Mouse (Mus musculus) urinary bladder, postnatal 14 days (tissue): ENCODE results near the gene Abcc9.

Source experiments
- DNase-seq: peaks from one replicate; pipeline ENCODE4 v3.0.0; 2021; ENCODE audit warnings: low spot score

Gene Abcc9

DNA sequence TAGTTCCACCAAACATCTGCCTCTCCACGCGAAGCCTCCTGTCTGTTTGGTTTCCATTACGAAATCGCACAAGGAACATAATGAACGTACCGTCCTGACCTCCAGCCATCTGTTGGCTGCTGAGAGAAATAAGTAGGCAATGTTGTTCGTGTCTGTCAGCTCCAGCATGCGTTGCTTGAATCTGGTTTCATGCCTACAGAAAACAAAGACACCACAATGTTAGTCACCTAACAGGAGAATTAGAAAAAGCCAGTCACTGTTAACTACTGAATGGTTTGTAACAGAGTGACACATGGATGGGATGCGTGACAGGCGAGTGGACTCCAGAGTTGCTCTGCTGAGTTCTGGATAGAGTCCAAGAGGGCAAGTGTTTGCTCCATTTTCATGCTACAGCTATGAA lies 87.8 kb downstream of the Abcc9 start:
- DNase-seq, result no peak

DNA sequence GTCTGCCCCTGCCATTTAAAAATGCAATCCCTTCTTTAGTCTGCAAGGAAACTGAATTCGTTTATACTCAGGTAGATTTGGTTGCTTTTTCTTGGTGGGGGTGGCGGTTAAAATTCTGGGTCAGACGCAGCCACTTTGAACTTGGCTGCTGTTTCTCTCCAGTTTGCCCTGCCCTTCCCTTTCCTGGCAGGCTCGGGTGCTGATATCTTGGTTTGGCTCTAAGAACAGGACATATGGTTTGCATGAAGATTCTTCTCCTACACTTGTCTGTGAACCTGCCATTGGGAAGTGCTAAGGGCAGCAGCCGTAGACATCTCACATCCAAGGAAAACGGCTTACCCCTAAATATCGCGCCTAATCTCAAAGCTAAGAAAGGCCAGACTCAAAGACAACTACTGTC lies 89.7 kb downstream of the Abcc9 start:
- DNase-seq, result no peak

DNA sequence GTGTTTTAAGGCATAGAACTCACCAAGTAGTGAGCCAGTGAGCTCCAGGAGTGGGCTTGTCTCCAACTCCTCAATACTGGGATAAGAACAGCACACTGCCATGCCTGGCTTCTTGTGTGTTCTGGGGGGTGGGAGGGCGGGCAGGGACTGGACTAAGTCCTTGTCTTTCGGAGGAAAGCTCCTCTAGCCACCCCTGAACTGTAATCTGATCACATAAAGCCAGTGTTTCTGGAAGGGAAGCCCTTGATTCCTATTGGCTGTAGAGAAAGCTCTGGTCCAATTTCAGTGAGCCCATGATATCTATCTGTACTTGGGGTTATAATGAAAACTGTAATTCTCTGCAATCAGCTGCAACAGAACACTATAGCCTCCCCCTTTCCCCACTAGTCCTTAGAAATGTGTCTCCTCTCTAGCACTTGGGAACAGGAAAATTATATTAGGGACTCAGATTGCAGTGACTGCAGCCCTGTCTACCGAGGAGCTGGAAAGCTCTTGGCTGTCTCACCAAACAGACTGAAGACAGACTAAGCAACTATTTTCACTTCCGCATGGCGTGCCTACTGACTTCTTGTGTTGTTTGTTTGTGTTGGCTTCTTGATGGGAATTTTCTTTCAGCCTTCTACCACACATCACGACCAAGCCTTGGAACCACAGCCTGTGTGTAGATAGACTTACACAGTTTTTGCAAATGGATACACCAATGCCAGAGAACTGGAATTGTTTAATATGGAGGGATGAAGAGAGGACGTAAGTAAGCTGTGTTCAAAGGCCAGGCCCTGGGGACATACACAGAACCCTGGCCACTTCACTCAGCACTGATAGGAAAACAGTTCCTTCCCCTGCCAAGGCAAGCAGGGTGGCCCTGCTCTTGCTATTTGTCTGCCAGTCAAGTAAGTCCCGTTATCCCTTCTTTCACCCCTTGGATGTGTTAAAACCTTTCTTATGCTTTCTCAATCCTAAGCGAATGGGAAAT lies 92.4 kb downstream of the Abcc9 start:
- DNase-seq, result no peak

DNA sequence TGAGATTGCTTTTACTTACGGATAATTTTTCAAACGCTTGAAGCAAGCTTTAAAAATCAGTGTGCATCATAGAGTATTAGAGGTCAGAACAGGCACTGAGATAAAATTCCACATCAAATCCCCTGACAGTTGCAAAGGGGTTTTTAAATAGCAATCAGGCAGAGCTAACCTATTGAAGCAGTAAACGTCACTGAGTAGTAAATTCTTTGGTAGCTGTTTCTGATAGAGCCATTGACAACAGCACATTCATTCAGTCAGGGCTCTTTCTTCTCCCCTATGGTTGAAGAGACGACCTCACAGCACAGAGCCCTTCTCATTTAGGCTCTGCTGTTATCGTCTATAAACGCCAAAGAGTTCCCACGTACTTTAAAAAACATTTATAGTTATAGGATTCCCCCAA lies 95.0 kb downstream of the Abcc9 start:
- DNase-seq, result no peak

DNA sequence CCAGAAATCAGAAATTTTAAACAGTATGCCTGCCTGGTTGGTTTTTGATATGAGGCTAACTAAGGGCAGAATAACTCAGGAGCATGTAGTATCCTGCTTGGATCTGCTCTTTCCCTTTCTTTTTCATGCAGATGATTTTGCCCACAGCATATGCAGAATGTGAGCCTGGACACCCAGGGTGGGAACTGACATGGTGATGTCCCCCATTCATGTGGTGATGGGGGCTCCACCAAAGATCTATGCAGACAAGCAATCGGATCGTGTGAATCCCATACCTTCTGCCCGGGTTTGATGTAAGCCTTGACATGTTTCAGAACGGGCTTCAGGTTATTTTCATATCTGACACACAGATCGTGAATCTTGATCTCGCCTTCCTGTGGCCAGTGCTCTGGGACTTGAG lies 99.3 kb downstream of the Abcc9 start:
- no peak for DNase-seq

DNA sequence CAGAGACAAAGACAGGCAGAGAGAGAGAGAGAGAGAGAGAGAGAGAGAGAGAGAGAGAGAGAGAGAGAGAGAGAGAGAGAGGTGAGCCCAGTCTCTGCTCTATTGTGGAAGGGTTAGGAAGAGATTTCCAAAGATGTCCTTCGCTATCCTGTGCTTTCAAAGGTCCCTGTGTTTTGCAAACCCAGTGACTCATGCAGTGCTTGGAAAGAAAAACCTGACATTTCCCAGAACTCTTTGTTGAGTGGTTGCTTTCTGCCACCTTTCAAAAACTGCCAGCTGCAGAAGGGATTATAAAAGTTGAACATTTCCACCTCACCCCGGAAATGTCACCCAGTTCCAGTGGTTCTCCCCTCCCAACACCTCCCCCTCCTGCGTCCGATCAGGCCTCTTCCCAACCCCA lies 123.3 kb downstream of the Abcc9 start:
- no peak for DNase-seq

DNA sequence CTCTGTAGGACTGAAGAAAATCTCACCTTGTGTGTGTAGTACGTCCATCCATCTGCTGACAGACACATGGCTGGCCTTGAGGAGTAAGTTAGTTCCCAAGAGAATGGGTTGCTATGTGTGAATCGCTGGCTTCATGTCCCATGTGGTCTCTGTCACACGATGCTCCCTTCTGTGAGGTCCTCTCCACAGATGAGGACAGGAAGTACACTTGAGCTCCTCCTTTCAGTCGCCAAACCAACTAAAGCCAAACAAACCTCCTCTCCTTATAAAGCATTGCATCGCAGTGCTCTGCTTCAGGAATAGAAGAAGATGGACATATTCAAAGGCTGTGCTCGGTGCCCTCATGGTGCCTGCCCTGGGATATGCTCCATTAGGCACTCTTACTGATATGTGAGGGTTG lies 124.3 kb downstream of the Abcc9 start:
- DNase-seq, result no peak

DNA sequence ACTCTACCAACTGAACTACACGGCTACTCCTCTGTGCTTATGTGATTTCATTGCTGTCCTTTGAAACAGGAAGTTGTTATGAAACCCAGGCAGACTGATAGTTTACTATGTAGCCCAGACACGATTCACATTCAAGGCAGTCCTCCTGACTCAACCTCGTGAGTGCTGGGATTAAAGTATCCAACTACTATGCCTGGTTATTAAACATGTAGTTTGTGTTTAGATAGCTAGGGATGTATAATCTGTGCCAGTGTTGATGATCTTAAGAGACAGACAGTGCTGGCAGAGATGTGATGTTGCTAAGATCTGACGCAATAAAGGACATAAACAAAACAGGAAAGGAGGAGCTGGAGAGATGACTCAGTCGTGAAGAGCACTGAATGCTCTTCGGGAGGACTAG lies 129.2 kb downstream of the Abcc9 start:
- no peak for DNase-seq

DNA sequence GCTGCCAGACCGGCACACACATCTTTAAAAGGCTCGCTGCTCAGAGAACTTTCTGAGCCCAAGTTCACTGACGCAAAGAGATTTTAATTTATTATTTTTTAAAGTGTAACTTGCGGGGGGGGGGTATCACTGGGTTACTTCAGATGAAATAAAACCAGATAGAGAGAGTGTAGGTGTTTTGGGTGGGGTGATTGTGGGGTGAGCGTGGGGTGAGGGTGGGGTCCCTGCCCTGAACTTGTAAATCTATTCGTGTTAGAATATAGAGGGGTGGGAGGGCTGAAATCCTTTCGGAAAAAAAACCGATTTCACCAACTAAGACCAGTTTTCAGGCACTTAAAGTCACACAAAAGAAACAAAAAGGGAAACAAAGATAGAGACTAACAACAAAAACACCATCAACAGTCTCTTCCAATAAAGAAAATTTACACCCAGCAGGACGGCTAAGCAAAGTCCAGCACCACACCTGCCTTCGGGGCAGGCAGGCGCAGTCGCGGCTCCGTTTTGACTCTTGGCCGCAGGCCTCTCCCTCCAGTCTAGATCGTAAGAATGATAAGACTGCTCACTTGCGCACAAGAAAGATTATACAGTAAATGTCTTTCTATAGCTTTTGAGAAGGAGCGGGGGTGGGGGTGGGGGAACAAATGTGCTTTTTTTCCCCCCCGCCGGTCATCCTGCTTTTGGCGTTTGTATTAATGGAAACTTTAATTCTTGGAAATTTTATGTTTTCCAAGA lies 130.3 kb downstream of the Abcc9 start:
- DNase-seq, result peak; percentile 18

DNA sequence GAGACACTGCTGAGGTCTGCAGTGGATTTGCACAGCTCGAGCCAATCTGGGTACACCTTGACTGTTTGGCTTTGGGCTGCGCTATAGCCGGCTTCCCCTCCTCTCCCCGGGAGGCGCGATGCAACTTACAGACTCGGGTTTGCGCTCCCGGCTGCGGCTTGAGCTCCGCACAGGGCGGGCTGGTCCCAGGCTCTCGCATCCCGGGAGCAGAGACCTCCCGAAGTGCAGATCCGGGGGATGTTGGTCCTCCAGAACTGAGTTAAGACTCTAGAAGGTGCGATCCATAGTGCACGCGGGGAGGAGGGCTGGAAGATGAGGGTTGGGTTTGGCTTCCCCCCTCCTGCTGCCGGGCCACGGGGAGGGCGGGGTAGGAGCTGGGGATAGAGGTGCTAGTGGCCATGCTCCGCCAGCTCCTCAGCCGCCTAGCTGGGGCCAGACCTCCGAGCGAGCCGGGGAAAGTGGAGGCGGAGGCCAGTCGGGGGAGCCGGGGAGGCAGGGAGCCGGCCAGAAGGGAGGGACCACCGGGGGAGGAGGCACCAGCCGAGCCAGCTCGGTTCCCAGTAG lies 131.0 kb downstream of the Abcc9 start, which contains the start of gene Kcnj8:
Gene Kcnj8 (minus strand): TSS at position 560 of the 564 bp plus-strand sequence.
- peak; percentile 75 for DNase-seq

DNA sequence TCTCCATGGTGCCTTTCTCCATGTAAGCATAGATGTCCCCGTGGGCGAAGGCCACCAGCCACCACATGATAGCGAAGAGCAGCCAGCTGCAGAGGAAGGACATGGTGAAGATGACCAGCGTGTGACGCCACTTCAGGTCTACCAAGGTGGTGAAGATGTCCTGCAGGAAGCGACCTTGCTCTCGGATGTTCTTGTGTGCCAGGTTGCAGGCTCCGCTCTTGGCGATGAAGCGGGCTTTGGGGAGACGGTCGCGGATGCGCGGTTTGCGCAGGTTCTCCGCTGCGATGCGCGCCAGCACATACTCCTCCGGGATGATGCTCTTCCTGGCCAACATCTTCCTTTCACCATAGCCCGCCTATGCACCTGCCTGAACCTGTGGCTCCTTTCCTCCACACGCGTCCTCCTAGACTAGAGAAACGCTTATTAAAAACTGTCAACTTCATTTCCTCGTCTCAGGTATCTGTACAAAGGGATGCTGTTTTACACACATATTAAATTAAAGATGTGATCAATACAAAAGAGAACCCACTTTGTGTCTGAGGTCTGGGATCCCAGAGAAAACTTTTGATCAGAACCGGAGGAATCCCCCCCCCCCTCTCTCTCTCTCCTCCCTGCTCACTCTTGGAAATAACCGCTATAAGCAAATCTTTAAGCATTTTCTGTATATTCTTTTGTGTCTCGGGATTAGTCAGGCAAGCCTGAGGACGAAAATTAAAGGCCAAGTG lies 131.9 kb downstream of the Abcc9 start:
- no peak for DNase-seq

DNA sequence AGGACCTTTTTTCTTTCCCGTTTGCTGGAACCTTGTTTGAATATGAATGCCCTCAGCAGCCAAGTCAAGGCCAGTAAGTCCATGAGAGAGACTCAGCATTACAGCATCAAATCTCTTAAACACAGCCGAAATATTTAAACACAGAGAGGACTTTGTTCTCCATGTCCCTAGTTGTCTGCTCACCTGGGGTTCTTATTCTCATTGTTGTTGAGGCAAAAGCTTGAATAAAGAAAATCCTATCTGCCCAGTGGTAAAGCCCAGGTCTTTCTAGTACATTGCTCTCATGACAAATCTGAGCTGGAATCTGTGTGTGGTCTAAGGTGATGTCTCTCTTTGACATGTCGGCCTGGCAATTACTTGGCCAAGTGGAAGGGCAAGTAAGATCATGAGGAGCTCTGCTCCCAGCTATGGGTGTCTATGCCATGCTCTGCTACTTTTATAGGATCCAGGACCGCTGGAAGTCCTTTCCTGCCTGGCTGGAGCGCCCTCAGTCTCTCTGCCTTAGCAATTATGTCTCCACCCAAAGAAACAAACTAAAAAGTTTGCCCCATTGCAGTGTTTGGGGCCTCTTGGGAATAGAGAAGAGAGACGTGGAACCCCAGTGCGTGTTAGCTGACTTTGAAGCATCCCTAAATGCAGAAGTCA lies 133.3 kb downstream of the Abcc9 start:
- no peak for DNase-seq

DNA sequence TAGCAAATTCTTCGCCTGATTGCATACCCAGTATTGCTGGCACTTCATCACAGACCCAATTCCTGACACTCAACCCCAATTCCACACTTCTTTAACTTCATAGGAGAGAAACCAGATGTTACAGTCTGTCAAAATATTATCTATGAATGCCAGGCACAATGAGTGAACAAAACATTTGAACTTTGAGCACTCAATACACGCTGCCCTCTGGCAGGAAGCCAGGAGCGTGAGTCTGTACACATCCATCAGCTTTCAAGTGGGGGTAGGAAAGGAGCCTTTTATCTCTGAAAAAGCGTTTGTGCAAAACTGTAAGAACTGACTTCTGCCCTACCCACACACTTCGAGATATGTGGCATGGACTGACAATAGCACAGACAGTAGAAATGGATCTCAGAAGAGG lies 134.7 kb downstream of the Abcc9 start:
- no peak for DNase-seq

DNA sequence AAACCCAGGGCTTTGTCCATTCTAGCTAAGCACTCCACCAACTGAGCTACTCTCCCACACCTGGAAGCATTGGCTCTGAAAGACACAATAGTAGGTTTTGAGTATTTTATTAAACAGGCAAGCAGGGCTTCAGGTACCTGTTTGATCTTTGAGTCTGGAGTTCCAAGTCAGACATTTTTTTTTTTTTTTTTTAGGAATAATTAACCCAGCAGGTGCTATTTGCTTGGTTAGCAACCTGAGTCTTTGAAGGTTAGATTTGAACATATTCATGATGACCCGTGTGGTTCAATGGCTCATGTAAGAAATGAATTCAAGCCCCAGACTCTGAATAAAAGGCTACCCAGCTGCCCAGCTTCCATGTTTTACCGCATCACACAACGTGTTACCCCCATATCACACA lies 137.4 kb downstream of the Abcc9 start:
- no peak for DNase-seq

DNA sequence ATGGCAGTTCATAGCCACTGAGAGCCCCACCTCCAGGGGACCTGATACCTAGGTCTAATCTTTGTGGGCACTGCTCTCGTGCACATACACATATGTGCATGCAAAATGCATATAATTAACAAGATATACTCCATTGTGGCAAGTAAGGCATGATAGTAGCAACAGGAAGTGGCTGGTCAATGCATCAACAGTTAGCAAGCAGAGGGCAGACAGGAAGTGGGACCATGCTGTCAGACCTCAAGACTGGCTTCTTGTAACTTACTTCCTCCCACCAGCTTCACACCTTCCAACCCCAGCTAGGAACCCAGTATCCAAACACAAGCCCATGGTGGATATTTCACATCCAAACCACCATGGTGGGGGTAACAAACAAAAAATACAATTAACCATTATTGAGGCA lies 141.0 kb downstream of the Abcc9 start:
- DNase-seq, result no peak

DNA sequence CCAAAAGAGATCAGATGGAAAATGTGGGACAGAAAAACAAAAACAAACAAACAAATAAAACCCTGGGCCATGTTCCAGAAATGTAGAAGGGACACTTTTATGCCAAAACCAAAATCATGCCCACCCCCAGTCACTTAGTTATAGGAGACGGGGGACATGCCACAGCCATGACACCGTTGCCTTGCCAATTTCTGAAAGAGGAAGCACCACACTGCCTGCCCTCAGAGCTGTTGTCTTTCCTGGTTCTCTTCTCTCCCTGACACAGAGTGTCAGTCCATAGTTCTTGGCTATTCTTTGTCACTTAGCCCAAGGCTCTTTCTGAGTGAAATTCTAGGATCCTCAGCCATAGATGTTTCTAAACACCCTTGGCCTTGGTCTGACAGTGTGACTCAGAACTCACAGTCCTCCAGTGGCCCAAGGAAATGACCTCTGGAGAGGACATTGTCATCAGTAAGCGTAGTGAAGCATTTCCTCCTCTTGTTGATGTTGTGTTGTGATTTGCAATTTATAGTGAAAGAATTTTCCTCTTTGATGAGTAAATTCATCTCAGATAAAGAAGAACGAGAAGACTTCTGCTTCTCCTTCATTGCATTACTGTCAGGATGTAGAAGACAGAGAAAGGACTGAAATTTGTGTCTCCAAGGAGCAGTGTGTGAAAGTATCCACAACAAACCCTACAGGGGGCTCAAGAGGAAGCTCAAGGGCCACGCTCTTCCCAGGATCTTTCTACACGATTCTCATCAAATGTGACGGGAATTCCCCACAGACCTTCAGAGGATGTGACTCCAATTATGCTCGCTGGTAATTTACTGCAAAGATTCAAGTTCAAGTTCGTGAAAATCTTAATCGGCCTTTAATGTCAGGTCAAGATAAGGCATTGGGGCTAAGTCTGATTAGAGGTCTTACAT lies 143.1 kb downstream of the Abcc9 start:
- DNase-seq, result no peak

DNA sequence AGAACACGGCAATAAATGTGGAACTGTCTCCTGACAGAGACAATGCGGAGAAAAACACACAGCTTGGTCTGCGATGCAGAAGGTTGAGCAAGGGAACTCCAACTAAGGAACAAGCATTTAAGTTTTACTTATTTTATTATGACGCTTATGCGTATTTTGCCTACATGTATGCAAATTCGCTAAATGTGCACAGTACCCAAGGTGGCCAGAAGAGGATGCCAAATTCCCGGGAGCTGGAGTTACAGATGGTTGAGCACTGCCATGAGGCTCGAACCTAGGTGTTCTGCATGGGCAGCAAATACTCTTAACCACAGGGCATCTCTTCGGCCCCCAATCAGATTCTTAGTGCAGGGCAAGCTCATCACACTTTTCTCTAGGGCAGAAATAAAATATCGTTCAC lies 144.0 kb downstream of the Abcc9 start:
- no peak for DNase-seq

DNA sequence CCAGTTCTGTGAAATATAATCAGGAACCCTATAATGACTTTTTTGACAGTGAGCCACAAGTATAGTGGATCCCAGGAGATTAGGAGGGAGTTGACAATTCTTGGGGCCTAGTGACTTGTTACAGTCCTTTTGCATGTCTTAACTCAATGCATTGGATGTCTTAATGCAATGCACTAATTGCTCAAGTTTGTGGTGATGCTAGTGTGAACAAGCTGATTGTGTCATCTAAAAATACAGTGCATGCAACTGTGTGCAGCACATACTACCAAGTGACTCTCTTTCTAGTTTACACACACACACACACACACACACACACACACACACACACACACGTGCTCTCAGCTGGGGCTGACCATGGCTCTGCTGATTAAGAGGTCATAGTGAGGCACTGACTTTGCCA lies 146.1 kb downstream of the Abcc9 start:
- DNase-seq, result no peak

DNA sequence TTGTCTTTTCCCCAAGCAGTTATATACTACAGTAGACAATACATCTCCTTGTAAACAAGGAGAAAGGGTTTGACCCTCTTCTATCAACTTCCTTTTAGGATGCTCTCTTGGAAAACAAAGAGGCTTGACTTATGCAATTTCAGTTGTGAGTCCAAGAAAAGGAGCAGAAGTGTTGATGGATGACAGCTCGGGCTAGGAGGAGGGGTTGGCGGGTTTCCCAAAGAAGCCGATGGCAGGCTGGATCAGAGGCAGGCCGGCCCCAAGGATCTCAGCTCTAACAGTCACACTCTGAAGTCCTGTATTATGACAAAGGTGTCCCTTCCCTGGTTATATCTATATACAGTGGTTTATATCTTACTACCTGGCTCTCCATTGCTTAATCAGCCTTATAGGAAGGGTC lies 150.6 kb downstream of the Abcc9 start:
- no peak for DNase-seq

DNA sequence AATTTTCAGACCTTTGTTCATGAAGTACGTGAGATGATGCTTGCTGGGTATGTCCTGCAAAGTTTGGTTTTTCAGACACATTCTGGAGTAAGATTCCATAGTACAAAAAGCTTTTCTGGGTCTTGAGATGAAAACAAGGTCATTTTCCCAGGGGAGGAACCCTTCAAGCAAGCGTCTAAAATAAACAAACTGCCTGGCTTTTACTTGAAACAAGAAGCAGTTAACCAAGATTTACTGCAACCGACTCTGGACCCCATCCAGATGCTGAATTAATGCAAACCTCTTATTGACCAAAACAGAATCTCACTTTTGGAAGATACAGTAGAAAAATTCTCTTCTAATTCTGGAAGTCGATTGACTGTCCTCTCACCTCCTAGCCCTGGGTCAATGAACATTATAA lies 151.2 kb downstream of the Abcc9 start:
- no peak for DNase-seq

DNA sequence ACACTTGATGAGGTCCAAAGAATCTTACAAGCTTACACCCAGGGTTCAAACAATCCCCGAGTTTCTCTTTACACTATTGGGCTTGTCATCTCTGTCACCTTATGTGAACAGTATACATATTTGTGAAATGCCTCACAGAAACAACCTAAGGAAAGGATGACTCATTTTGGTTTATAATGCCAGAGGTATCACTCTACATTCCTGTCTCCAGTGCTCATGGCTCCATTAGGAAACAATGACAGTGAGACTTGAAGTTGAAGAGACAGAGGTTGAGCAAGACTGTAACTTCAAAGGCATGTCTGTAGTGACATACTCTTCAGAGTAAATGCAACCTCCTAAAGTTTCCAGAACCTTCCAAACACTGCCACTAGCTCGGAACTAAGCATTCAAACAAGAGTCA lies 153.7 kb downstream of the Abcc9 start:
- DNase-seq, result no peak
